Mouse (Mus musculus): ENCODE measurements around the gene Rapgef2. TPM values are rescaled to one million over a fixed set of nuclear protein-coding genes. Genes with fewer than 3 reads are reported as not detected.
A peak's percentile ranks its signal among the peaks of the same experiment; 100 is the strongest.

Gene Rapgef2
- polyA plus RNA-seq (2015; fragmentation: Nextera tagmentation; extraction: Ambion mirVana) = 7.3 and 7.5 TPM in 2 replicates

- Histone ChIP-seq H3K9me3 (replicated peaks) (no peaks in the 10 kb centered on the region), H3K4me2 (replicated peaks) (peak within 1 kb of the TSS; percentile 71), H3K27ac (replicated peaks) (peak within 1 kb of the TSS; percentile 97), H3K4me3 (replicated peaks) (peak within 1 kb of the TSS; percentile 87), H3K27me3 (no peaks in the 10 kb centered on the region), H3K4me1 (peaks cover 38% of the 10 kb centered on the region), H3K36me3 (no peaks in the 10 kb centered on the region), H3K9ac (peak within 1 kb of the TSS; percentile 78)
- under 1% methylated on average over 87 of the region's 97 CpGs for WGBS
- peak; percentile 80 for ATAC-seq (ENCODE audit: insufficient number of reproducible peaks, low FRiP score, low TSS enrichment, low read depth)
Measured at GRCm38 (mm10) chr3:79286376-79287107, at the start of gene Rapgef2. TSS of gene Rapgef2 (minus strand) at chr3:79286517.

- Histone ChIP-seq H3K27me3 (no peaks in the 10 kb centered on the region), H3K36me3 (no peaks in the 10 kb centered on the region), H3K27ac (replicated peaks) (no peak overlapping the region), H3K9ac (no peak overlapping the region), H3K9me3 (replicated peaks) (no peaks in the 10 kb centered on the region), H3K4me1 (peaks cover 16% of the 10 kb centered on the region), H3K4me2 (replicated peaks) (no peak overlapping the region), H3K4me3 (replicated peaks) (no peak overlapping the region)
- 88% methylated on average over 8 of the region's 8 CpGs for WGBS
- ATAC-seq (ENCODE audit: insufficient number of reproducible peaks, low FRiP score, low TSS enrichment, low read depth) = no peak
Measured at GRCm38 (mm10) chr3:79333643-79334200, 47.4 kb upstream of the Rapgef2 start.

GRCm38 (mm10) chr3:79333051-79333450 lies 46.7 kb upstream of the Rapgef2 start:
- Histone ChIP-seq H3K4me1 (peaks cover 17% of the 10 kb centered on the region), H3K9me3 (replicated peaks) (no peaks in the 10 kb centered on the region), H3K27ac (replicated peaks) (no peak overlapping the region), H3K4me2 (replicated peaks) (no peak overlapping the region), H3K4me3 (replicated peaks) (no peak overlapping the region), H3K36me3 (no peaks in the 10 kb centered on the region), H3K27me3 (no peaks in the 10 kb centered on the region), H3K9ac (no peak overlapping the region)
- WGBS = 69% methylated on average over 7 of the region's 7 CpGs
- ATAC-seq (ENCODE audit: insufficient number of reproducible peaks, low FRiP score, low TSS enrichment, low read depth) = no peak

- Histone ChIP-seq H3K4me2 (replicated peaks) (peak overlapping the region; percentile 22; the same call in 1 of the 2 replicates), H3K36me3 (no peaks in the 10 kb centered on the region), H3K9me3 (replicated peaks) (no peaks in the 10 kb centered on the region), H3K27ac (replicated peaks) (peak overlapping the region; percentile 74), H3K27me3 (no peaks in the 10 kb centered on the region), H3K4me3 (replicated peaks) (no peak overlapping the region), H3K4me1 (peaks cover 33% of the 10 kb centered on the region), H3K9ac (no peak overlapping the region)
- 21% methylated on average over 8 of the region's 8 CpGs for WGBS
- ATAC-seq (ENCODE audit: insufficient number of reproducible peaks, low FRiP score, low TSS enrichment, low read depth) = no peak; the same call in 1 of the 2 replicates
Measured at GRCm38 (mm10) chr3:79329691-79330315, 43.5 kb upstream of the Rapgef2 start.

DNA sequence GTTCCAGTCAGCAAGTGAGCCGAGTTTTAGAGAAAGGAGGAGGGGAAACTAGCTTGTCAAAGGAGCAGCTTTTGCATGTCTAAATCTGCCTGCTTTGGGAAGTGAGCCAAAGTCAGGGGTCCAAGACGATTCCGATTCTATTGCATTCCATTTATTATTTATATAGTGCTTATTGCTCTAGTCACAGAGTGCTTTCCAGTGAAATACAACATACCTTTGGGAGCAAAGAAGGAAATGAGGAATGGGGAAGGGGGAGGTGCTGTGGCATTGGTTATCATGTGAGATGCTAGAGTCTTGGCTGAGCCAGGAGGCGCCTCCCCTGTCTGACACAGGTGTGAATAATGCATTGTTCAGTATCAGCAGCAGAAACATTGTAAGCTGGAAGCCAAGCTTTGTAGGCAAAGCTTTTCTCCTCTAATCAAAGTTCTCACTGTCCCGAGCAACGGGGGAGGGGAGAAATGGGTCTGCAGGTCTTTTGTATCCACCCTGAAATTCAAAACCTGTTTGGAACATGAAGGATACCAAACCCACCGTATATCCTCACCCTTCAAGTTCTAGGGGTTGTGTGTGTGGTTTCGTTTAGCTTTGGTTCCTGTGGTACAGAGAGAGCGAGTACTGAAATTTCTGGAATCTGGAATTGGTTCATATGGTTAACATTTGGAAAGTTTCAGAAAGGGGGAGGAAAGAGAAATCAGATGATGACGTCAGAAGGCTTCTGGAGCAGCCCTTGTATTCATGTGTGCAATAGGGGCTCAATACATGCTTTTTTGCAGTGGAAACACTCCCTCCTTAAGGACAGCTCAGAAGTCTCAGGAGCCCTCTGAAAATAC lies 38.6 kb upstream of the Rapgef2 start:
- peak; percentile 76 for ATAC-seq (ENCODE audit: insufficient number of reproducible peaks, low FRiP score, low TSS enrichment, low read depth)
- H3K27ac ChIP-seq (replicated peaks) = peak overlapping the region; percentile 80
- peak overlapping the region; percentile 39 for H3K4me2 ChIP-seq (replicated peaks)
- H3K4me1 ChIP-seq = peaks cover 36% of the 10 kb centered on the region
- no peaks in the 10 kb centered on the region for H3K9me3 ChIP-seq (replicated peaks)
- WGBS = 10% methylated on average over 10 of the region's 10 CpGs
- no peaks in the 10 kb centered on the region for H3K36me3 ChIP-seq
- H3K27me3 ChIP-seq = no peaks in the 10 kb centered on the region
- no peak overlapping the region for H3K9ac ChIP-seq
- peak overlapping the region; percentile 16 for H3K4me3 ChIP-seq (replicated peaks)

DNA sequence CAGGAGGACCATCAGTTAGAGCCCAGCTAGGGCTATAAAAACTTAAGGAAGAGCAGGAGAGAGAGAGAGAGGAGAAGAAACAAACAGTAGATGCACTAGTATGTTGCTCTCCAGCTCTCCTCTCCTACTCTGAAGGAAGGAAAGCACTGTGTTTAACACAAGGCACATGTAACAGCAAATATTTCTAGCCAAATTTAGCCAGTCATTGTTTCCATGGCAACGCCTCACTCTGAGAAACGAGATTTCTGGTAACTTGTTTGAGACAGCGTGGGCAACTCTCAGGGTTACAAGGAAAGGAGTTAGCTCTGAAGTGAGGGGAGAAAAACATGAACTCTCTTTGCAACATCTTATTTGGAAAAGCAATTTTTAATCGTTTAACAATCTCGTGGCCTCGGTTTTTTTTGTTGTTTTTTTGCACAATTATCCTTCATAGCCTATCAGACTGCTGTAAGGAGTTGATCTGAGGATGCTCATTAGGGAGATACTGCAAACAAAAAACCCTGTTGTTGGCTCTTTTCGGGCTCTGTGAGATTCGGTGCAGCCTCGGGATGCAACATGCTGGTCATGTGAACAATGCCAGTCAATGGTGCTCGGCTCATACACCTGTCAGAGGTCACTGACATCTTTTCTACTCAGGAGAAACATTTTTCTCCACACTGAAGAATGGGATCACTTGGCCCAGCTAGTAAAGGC lies 27.8 kb upstream of the Rapgef2 start:
- Histone ChIP-seq H3K27me3 (no peaks in the 10 kb centered on the region), H3K27ac (replicated peaks) (no peak overlapping the region), H3K9me3 (replicated peaks) (no peaks in the 10 kb centered on the region), H3K4me1 (no peaks in the 10 kb centered on the region), H3K4me2 (replicated peaks) (no peak overlapping the region), H3K9ac (no peak overlapping the region), H3K36me3 (no peaks in the 10 kb centered on the region), H3K4me3 (replicated peaks) (no peak overlapping the region)
- WGBS = 50% methylated on average over 10 of the region's 10 CpGs
- no peak for ATAC-seq (ENCODE audit: insufficient number of reproducible peaks, low FRiP score, low TSS enrichment, low read depth)

- Histone ChIP-seq H3K9me3 (replicated peaks) (no peaks in the 10 kb centered on the region), H3K4me2 (replicated peaks) (no peak overlapping the region), H3K36me3 (no peaks in the 10 kb centered on the region), H3K4me1 (no peaks in the 10 kb centered on the region), H3K27ac (replicated peaks) (no peak overlapping the region), H3K9ac (no peak overlapping the region), H3K27me3 (no peaks in the 10 kb centered on the region), H3K4me3 (replicated peaks) (no peak overlapping the region)
- ATAC-seq (ENCODE audit: insufficient number of reproducible peaks, low FRiP score, low TSS enrichment, low read depth) = no peak
Measured at GRCm38 (mm10) chr3:79311895-79312294, 25.6 kb upstream of the Rapgef2 start.

DNA sequence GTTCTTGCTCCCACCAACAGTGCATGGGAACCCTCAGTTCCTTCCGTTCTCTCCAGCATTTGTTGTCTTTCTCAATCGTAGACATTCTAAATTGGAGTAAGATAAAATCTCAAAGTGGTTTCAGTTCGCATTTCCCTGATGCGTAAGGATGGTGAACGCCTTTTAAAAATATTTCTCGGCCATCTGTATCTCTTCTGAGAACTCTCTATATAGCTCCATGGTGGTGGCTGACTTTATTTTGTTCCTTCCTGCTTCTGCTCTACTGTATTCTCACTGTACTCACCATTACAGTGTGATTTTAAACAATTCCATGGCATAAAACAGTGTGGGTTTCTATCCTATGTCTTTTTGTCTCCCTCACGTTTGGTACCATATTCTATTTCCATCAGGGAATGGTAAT lies 23.9 kb upstream of the Rapgef2 start:
- Histone ChIP-seq H3K27me3 (no peaks in the 10 kb centered on the region), H3K36me3 (no peaks in the 10 kb centered on the region), H3K4me1 (no peaks in the 10 kb centered on the region), H3K27ac (replicated peaks) (no peak overlapping the region), H3K9ac (no peak overlapping the region), H3K9me3 (replicated peaks) (no peaks in the 10 kb centered on the region), H3K4me3 (replicated peaks) (no peak overlapping the region), H3K4me2 (replicated peaks) (no peak overlapping the region)
- WGBS = 49% methylated on average over 7 of the region's 7 CpGs
- no peak for ATAC-seq (ENCODE audit: insufficient number of reproducible peaks, low FRiP score, low TSS enrichment, low read depth)

GRCm38 (mm10) chr3:79308605-79309004 lies 22.3 kb upstream of the Rapgef2 start:
- 86% methylated on average over 4 of the region's 4 CpGs for WGBS

GRCm38 (mm10) chr3:79299401-79299800 lies 13.1 kb upstream of the Rapgef2 start:
- Histone ChIP-seq H3K27ac (replicated peaks) (no peak overlapping the region), H3K27me3 (no peaks in the 10 kb centered on the region), H3K4me2 (replicated peaks) (no peak overlapping the region), H3K36me3 (no peaks in the 10 kb centered on the region), H3K9ac (no peak overlapping the region), H3K9me3 (replicated peaks) (no peaks in the 10 kb centered on the region), H3K4me1 (no peaks in the 10 kb centered on the region), H3K4me3 (replicated peaks) (no peak overlapping the region)
- no peak for ATAC-seq (ENCODE audit: insufficient number of reproducible peaks, low FRiP score, low TSS enrichment, low read depth)
- 88% methylated on average over 15 of the region's 15 CpGs for WGBS

More at GRCm38 (mm10) chr3:79308605-79309004, 22.3 kb upstream of the Rapgef2 start:
- no peak overlapping the region for H3K9ac ChIP-seq
- H3K4me2 ChIP-seq (replicated peaks) = no peak overlapping the region
- no peak overlapping the region for H3K4me3 ChIP-seq (replicated peaks)
- no peak for ATAC-seq (ENCODE audit: insufficient number of reproducible peaks, low FRiP score, low TSS enrichment, low read depth)
- H3K27ac ChIP-seq (replicated peaks) = no peak overlapping the region
- H3K4me1 ChIP-seq = no peaks in the 10 kb centered on the region
- no peaks in the 10 kb centered on the region for H3K27me3 ChIP-seq
- no peaks in the 10 kb centered on the region for H3K36me3 ChIP-seq
- H3K9me3 ChIP-seq (replicated peaks) = no peaks in the 10 kb centered on the region
